Mouse (Mus musculus): ENCODE measurements around the gene Nt5c1a.

DNA sequence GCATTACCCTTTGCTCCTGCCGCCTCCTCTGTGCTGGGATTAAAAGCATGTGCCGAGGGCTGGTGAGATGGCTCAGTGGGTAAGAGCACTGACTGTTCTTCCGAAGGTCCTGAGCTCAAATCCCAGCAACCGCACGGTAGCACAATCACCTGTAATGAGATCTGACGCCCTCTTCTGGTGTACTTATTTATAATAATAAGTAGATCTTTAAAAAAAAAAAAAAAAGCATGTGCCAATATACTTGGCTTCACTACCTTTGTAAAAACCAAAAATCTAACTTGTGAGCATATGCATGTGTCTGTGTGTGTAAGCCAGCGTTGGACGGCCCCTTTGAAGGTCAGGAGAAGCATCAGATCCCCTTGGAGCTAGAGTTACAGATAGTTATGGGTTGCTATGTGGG, 9.7 kb downstream of the Nt5c1a start:
- TF ChIP-seq CTCF (IDR thresholded peaks at IDR 0.05; ENCODE audit: control insufficient read depth, insufficient read depth, insufficient read length) (no peak), MYOD1 (IDR thresholded peaks at IDR 0.05; ENCODE audit: control insufficient read depth, insufficient read length, low read depth) (no peak), MYOG (IDR thresholded peaks at IDR 0.05; ENCODE audit: control insufficient read depth, extremely low read depth, insufficient read length) (no peak), CEBPB (IDR thresholded peaks at IDR 0.05; ENCODE audit: low read depth) (no peak), USF1 (IDR thresholded peaks at IDR 0.05; ENCODE audit: low read depth) (no peak), MAX (IDR thresholded peaks at IDR 0.05) (no peak)
